Mouse (Mus musculus) v-Abl transformed pro-B cells (cell line): Measurements from ENCODE around the gene Sfmbt1.

Experiments used
- in situ Hi-C, 2 experiments: fragments of 400-800 bp; cut with MboI; formaldehyde crosslinking; loops; one replicate each; pipeline ENCODE4 v1.15.1; 2025; ENCODE audit not compliant: unreplicated experiment in 2 of 2

The Sfmbt1 gene

DNA sequence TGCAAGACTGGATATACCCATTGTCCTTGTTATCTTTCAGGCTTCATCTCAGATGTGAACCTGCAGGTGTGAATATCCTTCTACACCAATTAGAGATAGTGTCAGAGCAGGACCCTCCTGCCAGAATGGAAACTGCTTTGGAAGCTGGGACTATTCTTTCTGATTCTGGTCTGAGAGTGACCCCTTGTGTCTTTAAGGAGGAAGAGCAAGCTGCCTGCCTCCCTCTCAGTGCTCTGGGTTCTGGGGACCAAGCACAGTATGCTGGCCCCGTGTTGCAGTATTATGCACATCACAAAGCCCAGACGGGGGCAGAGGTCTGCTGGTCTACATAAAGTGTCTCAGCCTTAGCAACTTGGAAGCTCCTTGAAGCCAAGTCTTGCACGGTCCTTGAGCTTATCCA, 150.7 kb downstream of the Sfmbt1 start:
- in situ Hi-C loops, result loop anchor here in 1 of 2 experiments (5.0 to 10.0 kb wide), 3 partner anchors 77 to 273 kb away; partner anchors contain the start of gene Itih1

DNA sequence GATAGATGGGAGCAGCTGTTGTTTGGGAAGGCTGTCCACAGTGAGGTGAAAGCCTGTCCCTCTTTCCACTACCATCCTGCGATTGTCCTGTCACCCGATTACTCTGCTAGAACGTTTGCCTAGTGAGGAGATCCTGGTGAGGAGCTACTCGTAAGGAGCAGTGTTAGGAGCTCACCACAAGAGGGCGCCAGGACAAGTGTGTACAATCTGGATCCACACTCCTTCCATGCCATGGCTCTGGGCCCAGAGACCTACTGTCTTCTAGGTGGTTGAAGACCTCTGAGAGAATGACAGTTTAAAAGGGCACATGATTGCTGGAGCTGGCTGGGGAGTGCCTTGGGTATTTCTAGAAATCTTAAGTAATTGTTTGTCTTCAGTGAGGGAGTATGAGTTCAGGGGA, 152.4 kb downstream of the Sfmbt1 start:
- in situ Hi-C loops, result loop anchor here in 1 of 2 experiments (5.0 to 10.0 kb wide), 3 partner anchors 75 to 275 kb away; partner anchors contain the start of gene Itih1

- in situ Hi-C loops, result loop anchor here in 1 of 2 experiments (5.0 to 10.0 kb wide), 3 partner anchors 73 to 277 kb away; partner anchors contain the start of gene Itih1
These were observed 154.2 kb downstream of the Sfmbt1 start for GRCm38 (mm10) chr14:30868826-30869225.

DNA sequence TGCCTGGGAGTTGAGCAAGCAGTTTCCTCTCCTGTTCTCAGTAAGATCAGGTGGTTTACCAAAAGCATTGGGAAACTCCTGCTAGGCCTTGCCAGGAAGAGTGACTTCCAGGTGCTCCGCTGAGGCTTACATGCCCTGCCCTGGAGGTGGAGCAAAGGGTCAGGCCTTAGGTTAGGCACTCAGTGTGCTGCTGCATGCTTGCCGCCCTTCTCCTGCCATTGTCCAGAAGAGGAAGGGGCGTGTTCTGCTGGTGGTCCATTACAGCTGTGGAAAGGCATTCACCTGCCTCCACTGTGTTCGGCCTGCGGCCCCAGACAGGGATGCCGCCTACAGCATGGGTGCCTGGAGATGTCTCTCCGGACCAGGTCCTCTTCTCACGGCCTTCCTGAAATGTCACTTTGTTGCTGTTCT, 154.7 kb downstream of the Sfmbt1 start:
- in situ Hi-C loops, result loop anchor here in 1 of 2 experiments (5.0 to 10.0 kb wide), 3 partner anchors 73 to 277 kb away; partner anchors contain the start of gene Itih1

DNA sequence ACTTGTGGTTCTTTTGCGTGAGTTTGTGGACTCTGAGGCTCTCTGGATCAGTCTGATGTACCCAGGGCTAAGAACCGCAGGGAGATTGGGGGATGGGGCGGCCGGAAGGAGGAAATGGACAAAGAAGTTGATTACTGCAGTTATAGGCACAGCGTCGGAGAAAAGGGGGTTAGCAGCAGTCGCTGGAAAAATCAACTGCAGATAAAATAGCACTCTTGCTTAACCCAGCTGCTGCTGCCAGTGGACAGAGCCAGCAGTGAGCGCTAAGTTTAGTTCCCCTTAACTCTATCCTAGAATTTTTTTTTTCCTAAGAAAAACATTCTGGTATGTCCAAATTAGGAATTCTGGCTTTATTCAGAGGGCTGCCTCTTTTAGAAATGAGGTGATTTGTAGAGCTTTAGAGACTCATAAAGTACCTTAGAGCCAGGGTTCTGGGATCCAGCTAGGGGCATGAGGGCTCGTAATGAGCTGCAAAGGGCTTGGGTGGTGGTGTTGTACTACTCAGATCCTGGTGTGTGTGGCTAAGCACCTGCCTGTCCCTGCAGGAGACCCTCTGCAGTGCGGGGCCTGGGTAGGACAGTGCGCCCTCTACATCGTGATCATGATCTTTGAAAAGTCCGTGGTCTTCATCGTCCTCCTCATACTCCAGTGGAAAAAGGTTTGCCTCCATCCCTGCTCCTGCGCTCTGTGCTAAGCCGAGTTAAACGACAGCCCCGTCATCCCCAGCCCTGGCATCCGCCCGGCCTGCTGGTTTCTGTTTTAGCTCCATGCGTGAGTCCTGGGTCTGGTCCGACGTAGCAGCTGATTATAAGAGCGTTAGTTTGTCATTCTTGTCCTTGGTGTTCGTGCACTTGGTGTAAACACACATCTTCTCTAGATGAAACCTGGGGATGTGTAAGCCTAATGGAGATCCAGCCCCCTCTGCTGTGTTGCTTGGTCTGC, 155.8 kb downstream of the Sfmbt1 start:
- in situ Hi-C loops, result loop anchor here (5.0 to 10.0 kb wide), 2 partner anchors 72 to 324 kb away; partner anchors contain the start of gene Itih1 (in 1 of the 2)
